Mouse (Mus musculus) G1E-ER4 (cell line): ENCODE data around the gene F11r. TPM values are rescaled to one million over a fixed set of nuclear protein-coding genes. Genes with fewer than 3 reads are reported as not detected.

Experiments
- GATA1 ChIP-seq: IDR thresholded peaks from one replicate; pipeline ENCODE4 v1.8.0; 2012; ENCODE audit warnings: low read length, inconsistent platforms
- polyA plus RNA-seq: library from polyadenylated mRNA; stranded (reverse); fragments of >175 nt; gene quantifications from 2 replicates; pipeline ENCODE4 v1.2.3, GENCODE M21; 2012

Gene F11r
- polyA plus RNA-seq, 1 experiment, result not detected

DNA sequence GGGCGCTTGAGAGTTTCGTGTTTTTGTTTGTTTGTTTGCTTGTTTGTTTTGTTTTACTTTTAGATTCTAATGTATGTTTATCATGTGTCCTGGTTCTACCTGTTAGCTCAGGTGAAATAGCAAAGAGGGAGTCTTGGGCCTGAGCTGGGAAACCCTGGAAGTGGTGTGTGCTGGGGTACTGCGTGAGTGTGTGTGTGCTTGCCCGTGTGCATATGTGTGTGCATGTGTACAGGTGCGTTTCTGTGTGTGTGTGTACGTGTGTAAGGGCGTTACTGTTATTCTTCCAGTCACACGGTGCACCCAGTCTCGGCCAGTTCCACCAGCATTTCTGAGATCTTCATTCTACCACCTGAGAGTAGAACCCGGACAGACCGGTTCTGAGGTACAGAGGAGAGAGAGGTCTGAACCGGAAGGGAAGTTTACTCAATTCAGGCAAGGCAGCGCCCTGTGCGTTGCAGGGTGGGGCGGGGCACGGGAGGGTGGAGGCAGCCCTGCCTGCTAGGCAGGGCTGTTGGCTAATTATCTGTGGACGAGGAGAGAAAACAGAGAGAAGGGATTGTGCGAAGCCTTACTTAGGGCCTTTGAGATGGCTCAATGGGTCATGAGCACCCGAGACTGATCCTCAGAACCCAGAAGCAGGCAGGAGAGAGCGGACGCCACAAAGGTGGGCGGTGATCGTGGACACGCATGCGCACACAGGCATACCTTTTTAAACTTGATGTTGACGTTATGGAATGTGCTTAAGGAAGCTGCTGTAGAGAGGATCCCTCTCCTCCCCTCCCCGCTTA, 40.6 kb downstream of the F11r start:
- TF ChIP-seq GATA1, result no peak

DNA sequence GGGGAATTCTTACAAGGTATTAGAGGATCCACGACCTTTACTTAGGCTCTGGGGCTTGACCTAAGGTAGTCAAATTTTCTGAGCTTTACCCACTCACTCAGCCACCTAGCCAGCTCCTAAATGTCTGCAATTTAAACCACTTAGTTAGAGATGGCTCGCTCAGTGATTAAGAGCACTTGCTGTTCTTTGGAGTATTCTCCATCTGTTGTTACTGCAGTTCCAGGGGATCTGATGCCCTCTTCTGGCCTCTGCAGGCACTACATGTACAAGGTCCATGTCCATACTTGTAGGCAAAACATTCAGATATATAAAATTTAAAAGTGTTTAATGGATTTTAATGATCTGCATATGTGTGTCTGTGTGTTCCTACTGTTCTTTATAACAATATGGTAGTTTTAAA, 41.6 kb downstream of the F11r start:
- no peak for TF ChIP-seq GATA1

DNA sequence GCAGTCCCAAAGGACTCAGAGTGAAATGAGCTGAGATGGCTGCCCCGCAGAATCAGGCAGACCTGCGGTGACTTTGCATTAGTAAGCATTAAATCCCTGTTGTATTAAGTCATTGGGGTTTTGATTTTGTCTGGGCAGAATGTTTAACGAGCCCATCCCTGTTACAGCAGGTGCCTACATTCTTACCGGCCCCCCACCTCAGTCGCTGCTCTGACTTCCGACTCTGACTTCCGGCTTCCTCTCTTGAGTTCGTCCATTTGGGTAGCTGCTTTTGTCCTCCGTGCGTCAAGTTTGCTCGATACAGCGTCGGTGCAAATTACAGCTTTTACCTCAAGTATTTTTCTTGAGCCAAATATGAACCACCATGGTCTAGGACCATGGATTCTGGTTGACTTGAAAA, 56.9 kb downstream of the F11r start:
- no peak for TF ChIP-seq GATA1

DNA sequence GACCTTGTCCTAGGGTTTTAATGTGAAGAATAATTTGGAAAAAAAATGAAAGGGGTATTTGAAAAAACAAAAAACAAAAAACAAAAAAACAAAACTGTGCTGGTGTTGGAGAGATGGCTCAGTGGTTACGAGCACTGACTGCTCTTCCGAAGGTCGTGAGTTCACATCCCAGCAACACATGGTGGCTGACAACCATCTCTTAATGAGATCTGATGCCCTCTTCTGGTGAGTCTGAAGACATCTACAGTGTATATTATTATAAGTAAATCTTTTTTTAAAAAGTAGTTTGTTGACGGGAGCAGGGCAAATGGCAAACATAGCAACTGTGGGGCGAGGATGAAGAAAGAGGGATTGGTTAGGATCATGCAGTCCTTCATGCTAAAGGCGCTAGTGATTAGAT, 58.0 kb downstream of the F11r start:
- TF ChIP-seq GATA1, result no peak

DNA sequence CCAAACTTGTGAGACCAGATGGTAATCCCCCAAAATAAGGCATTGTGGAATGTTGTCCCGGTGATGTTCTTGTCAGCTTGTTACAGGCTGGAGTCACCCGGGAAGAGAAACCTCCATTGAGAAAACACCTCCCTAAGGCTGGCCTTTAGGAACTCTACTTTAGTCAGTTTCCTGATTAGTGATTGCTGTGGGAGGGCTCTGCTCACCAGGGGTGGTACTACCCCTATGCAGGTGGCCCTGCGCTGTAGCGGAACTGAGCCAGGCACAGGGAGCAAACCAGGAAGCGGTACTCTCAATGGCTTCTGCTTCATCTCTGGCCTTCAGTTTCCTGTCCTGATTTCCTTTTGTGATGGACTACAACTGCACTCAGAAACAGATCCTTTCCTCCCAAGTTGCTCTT, 62.5 kb downstream of the F11r start:
- TF ChIP-seq GATA1, result no peak

DNA sequence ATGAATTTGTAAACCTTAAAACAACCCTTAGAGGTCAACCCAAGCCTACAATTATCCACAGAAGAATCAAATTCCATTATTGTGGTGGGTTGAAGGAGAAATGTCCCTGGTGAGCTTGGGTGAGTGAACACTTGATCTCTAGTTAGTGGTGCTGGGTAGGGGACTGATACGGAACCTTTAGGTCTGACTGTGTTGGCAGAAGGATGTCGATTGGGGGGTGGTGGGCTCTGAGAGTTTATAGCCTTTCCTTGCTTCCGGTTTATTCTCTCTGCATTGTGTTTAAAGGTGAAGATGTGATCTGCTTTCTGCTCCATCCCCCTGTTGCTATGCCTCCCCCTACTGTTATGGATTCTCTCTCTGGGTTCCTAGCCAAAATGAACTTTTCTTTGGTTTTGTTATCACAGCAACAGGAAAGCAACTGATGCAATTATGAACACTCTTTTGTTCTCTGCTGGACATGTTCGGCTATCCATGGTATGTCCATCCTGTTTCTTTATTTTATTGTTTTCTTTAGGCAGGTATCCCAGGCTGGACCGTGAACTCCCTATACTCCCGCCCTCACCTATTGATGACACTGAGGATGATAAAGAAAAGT, 63.8 kb downstream of the F11r start:
- TF ChIP-seq GATA1, result no peak

DNA sequence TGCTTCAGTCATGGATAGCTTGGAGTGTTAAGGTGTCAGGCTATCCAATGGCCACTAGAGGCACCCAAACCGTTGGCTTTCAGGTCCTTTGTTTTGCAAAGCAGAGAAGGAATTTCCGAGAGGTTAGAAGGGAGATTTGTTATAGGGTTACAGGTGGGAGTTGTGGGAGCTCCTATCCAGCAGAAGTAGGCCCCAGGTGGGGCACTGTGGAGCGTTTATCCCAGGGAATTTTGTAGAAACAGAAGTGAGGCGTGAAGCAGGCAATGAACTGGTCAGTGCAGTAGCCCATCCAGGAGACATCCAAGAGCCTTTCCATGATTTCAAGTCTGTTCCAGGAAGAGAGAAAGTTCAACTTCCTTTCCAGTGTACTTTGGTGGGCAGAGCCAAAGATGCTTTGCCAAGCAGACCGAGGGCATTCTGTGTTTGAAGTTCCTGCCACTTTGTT, 64.3 kb downstream of the F11r start:
- no peak for TF ChIP-seq GATA1

DNA sequence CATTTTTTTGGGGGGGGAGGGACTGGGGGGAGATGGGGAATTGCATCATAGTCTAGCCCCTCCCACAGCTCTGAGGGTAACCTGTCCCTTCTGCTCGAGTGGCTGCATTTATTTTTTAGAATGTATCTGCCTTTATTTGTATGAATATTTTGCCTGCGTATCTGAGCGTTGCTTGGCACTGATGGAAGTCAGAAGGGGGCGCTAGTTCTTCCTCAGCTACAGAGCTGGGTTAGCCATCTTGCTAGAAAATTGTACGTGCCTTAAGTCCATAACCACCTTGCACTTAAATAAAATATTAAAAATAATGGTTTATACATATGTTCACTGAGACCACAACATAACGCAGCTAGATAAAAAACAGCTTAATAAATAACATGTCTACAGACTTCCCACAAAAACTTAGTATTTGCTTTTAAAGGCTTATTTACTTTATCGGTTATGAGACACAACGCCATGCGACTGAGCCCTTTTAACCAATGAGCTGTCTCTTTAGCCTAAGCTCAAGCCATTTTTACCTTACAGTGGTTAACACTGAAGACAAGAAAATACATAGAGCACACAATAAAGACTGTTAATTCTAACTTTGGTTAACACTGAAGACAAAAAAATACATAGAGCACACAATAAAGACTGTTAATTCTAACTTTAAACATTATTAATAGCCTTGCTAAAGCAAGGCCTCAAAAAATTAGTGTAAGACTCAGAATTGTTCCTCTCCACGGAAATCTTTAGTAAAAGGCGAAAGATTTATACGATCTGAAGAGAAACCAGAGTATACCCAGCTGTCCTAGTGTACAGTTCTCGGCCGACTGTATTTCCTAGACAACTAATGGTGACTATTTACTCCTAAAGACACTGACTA, 65.3 kb downstream of the F11r start:
- TF ChIP-seq GATA1, result no peak

DNA sequence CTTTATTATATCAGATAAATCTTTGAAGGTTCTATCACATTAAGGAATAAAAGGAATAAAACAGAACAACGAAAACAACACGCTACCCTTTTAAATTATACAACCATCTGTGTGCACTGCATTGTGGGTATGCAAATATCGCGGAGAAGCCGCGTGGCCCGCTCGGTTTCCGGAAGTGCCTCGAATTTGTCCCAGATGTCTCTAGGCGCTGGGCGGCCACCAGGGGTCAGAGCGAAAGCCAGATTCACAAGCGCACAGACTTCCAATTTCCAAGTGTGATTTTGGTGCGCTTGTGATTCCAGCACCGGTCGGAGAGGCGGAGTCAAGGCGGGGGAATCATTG, 65.9 kb downstream of the F11r start, which contains the start of gene Alyref2:
TSS of gene Alyref2 (plus strand) at position 229 of the 342 bp plus-strand sequence.
- no peak for TF ChIP-seq GATA1

DNA sequence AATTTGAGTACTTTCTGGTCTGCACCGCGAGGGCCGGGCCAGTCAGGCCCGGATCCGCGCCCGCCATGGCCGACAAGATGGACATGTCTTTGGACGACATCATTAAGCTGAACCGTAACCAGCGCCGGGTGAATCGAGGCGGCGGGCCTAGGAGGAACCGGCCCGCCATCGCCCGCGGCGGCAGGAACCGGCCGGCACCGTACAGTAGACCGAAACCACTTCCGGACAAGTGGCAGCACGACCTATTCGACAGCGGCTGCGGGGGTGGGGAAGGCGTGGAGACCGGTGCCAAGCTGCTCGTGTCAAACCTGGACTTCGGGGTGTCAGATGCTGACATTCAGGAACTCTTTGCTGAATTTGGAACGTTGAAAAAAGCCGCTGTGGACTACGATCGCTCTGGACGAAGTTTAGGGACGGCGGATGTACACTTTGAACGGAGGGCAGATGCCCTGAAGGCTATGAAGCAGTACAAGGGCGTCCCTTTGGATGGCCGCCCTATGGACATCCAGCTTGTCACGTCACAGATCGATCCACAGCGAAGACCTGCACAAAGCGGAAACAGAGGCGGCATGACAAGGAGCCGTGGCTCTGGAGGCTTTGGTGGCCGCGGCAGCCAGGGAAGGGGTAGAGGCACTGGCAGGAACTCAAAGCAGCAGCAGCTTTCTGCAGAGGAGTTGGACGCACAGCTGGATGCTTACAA, 66.4 kb downstream of the F11r start:
- no peak for TF ChIP-seq GATA1

DNA sequence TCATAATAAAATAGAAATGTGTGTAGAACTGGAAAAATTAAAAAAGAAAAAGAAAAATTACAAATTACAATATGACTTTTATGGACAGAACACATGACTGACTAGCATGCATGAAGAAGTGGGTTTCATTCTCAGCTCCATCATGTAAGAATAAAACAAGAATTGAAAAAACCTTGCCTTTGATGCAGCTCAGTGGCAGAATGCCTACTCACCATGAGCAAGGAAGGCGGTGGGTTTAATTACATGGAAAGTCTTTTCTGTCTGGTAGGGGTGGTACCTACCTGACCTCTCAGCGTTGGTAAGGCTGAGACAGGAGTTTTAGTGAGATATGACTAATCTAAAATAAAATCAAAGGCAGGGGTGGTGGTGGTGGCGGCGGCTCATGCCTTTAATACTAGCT, 67.3 kb downstream of the F11r start:
- TF ChIP-seq GATA1, result no peak

DNA sequence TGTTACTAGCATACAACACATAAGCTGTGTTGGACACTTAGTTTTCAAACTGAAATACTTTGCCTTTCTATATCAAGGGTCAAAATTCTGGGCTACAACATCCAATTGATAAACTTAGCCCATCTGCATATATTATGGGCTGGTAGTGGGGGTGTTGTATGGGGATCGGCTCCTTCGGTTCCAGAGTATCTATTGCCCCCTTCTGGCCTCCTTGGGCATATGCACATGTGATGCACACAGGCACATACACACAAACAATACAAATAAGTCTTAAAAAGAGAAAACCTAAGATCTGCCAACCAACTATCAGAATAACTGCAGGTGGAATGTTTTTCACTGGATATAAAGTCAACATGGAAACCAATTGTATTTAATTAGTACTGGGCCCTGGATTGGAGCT, 75.9 kb downstream of the F11r start:
- TF ChIP-seq GATA1, result no peak

DNA sequence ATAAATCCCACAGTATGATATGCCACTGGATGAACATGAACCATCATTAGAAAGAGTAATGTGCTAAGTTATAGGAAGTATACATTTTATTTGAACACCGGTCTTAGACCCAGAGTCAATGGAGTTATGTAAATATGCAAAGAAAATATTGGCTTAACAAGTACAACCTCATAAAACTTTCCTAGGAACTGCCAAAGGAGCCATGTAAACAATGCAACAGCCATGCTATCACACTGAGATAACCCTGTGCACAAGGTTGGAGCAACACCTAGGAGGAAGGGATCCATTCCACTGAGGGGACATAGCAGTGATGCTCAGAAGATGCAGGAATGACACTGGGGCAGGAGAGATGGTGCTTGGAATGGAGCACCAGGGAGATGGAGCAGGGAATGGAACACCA, 76.4 kb downstream of the F11r start:
- TF ChIP-seq GATA1, result no peak

Other genes starting within 250 kb of the F11r start
- not detected in 2 replicates for gene Pcp4l1, start 241.3 kb upstream of the F11r start, polyA plus RNA-seq
- gene Nr1i3, start 223.6 kb upstream of the F11r start, polyA plus RNA-seq, result 0.40 and 0.42 TPM in 2 replicates
- 50.2 and 61.5 TPM in 2 replicates for gene Tomm40l, start 215.0 kb upstream of the F11r start, polyA plus RNA-seq
- gene Apoa2, start 212.5 kb upstream of the F11r start, polyA plus RNA-seq, result not detected in 2 replicates
- not detected in 2 replicates for gene Fcer1g, start 203.2 kb upstream of the F11r start, polyA plus RNA-seq
- gene Adamts4, start 187.1 kb upstream of the F11r start, polyA plus RNA-seq, result 0.09 TPM in 2 replicates
- gene Ndufs2, start 186.1 kb upstream of the F11r start, polyA plus RNA-seq, result 40.4 and 106 TPM in 2 replicates
- gene B4galt3, start 167.2 kb upstream of the F11r start, polyA plus RNA-seq, result 26.9 and 32.7 TPM in 2 replicates
- 38.6 and 45.3 TPM in 2 replicates for gene Ppox, start 156.3 kb upstream of the F11r start, polyA plus RNA-seq
- gene Usp21, start 149.5 kb upstream of the F11r start, polyA plus RNA-seq, result 49.8 and 54.4 TPM in 2 replicates
- gene Ufc1, start 142.5 kb upstream of the F11r start, polyA plus RNA-seq, result 51.5 and 62.9 TPM in 2 replicates
- gene Dedd, start 108.4 kb upstream of the F11r start, polyA plus RNA-seq, result 25.2 and 28.3 TPM in 2 replicates
- 14.2 and 16.9 TPM in 2 replicates for gene Nit1, start 91.9 kb upstream of the F11r start, polyA plus RNA-seq
- 19.0 and 19.9 TPM in 2 replicates for gene Pfdn2, start 91.9 kb upstream of the F11r start, polyA plus RNA-seq
- gene Klhdc9, start 76.7 kb upstream of the F11r start, polyA plus RNA-seq, result 0.48 and 0.63 TPM in 2 replicates
- gene Nectin4, start 67.4 kb upstream of the F11r start, polyA plus RNA-seq, result not detected in 2 replicates
- gene Arhgap30, start 48.6 kb upstream of the F11r start, polyA plus RNA-seq, result 0.95 and 1.1 TPM in 2 replicates
- gene Usf1, start 26.2 kb upstream of the F11r start, polyA plus RNA-seq, result 35.2 and 37.5 TPM in 2 replicates
- gene Tstd1, start 18.7 kb upstream of the F11r start, polyA plus RNA-seq, result 0.22 TPM in 1 of 2 replicates, not detected in the other
- gene Alyref2, start 65.9 kb downstream of the F11r start, polyA plus RNA-seq, result 12.2 and 15.6 TPM in 2 replicates
- gene Itln1, start 97.8 kb downstream of the F11r start, polyA plus RNA-seq, result not detected in 2 replicates
- not detected in 2 replicates for gene Cd244a, start 121.7 kb downstream of the F11r start, polyA plus RNA-seq
- not detected in 2 replicates for gene Ly9, start 169.9 kb downstream of the F11r start, polyA plus RNA-seq
- gene Slamf7, start 215.5 kb downstream of the F11r start, polyA plus RNA-seq, result not detected in 2 replicates
- not detected in 2 replicates for gene Cd48, start 244.5 kb downstream of the F11r start, polyA plus RNA-seq